Comparison of ENCODE assay signal across 14 mouse cellular contexts in the genomic region with DNA sequence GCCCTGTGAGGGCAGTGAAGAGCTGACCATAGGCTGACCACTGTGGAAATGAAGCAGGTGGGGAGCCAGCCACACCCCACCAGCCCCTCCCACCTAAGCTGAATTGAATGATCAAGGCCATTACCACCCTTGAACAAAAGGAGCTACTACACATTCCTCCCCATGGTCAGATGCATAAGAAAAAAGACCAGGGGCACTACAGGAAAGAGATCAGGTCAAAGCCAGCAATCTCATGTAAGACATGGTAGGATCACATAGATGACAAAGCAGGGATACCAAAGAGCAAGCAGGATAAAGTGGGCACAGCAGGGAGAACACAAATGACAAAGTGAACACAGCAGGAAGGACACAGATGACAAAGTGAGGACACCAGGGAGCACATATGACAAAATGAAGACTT. TPM values are rescaled to one million over a fixed set of nuclear protein-coding genes. Genes with fewer than 3 reads are reported as not detected.
DNase-seq lines count a peak whose midpoint lies in the region; ATAC-seq lines count a peak whose summit lies in the region.
"Had no signal": no experiment of that assay in that cellular context is flagged by ENCODE, and none has a peak within 500 bp of the region (broad histone marks: within the 10 kb centered on the region; RNA-seq: fewer than 3 reads in every experiment).

No protein-coding gene starts in this region.

- ATAC-seq in hindbrain, embryonic 12.5 days (ENCODE audit: low FRiP score), result no peak
- no peak for ATAC-seq in embryonic facial prominence, embryonic 13.5 days (ENCODE audit: insufficient number of reproducible peaks, insufficient read depth, low FRiP score, low TSS enrichment, low read depth)
- no peak for ATAC-seq in forebrain, embryonic 13.5 days
- ATAC-seq in stomach, embryonic 14.5 days (ENCODE audit: insufficient number of reproducible peaks, insufficient read depth, low FRiP score, low read depth), result 0 out of 2 replicates have a peak, but pooled peaks have one; percentile 15

- no peak for DNase-seq in hindbrain, embryonic 10.5 days (ENCODE audit: low spot score)
- DNase-seq in kidney, adult 9 months, result no peak
- no peak for DNase-seq in gastrocnemius, postnatal 4 days (ENCODE audit: low spot score in 2 of 2)
- DNase-seq: adrenal gland, postnatal 10 days; kidney, postnatal 10 days; retina, postnatal 1 day had no signal

- H3K4me2 ChIP-seq in hindbrain, embryonic 12.5 days (replicated peaks), result no peak overlapping the region
- no peak overlapping the region for H3K4me2 ChIP-seq in embryonic facial prominence, embryonic 13.5 days
- 0 out of 2 replicates have a peak overlapping the region, but pooled peaks have one; percentile 17 for H3K4me2 ChIP-seq in forebrain, embryonic 13.5 days
- no peak overlapping the region for H3K4me2 ChIP-seq in stomach, embryonic 14.5 days (replicated peaks; ENCODE audit: low read depth, low read length)
- H3K4me2 ChIP-seq: limb, embryonic 13.5 days; neural tube, embryonic 13.5 days had no signal

- peaks cover 43% of the 10 kb centered on the region for H3K4me1 ChIP-seq in hindbrain, embryonic 10.5 days (replicated peaks)
- peaks cover 18% of the 10 kb centered on the region for H3K4me1 ChIP-seq in hindbrain, embryonic 12.5 days
- H3K4me1 ChIP-seq in embryonic facial prominence, embryonic 13.5 days, result peaks cover 83% of the 10 kb centered on the region
- peaks cover 71% of the 10 kb centered on the region for H3K4me1 ChIP-seq in forebrain, embryonic 13.5 days
- H3K4me1 ChIP-seq in stomach, embryonic 14.5 days (ENCODE audit: control insufficient read depth, insufficient read depth, low read length), result peaks cover 23% of the 10 kb centered on the region; the same call in 1 of the 2 replicates

- no peak overlapping the region for H3K4me3 ChIP-seq in hindbrain, embryonic 10.5 days
- no peak overlapping the region for H3K4me3 ChIP-seq in hindbrain, embryonic 12.5 days
- H3K4me3 ChIP-seq in embryonic facial prominence, embryonic 13.5 days, result no peak overlapping the region
- no peak overlapping the region for H3K4me3 ChIP-seq in forebrain, embryonic 13.5 days
- H3K4me3 ChIP-seq in stomach, embryonic 14.5 days (ENCODE audit: low read depth, low read length), result no peak overlapping the region
- H3K4me3 ChIP-seq: limb, embryonic 13.5 days; neural tube, embryonic 13.5 days had no signal

- peaks cover 27% of the 10 kb centered on the region for H3K36me3 ChIP-seq in hindbrain, embryonic 10.5 days
- H3K36me3 ChIP-seq in hindbrain, embryonic 12.5 days, result no peaks in the 10 kb centered on the region
- H3K36me3 ChIP-seq in embryonic facial prominence, embryonic 13.5 days, result peaks cover 39% of the 10 kb centered on the region
- peaks cover 23% of the 10 kb centered on the region for H3K36me3 ChIP-seq in forebrain, embryonic 13.5 days (ENCODE audit: poor library complexity, severe bottlenecking)
- peaks cover 5% of the 10 kb centered on the region for H3K36me3 ChIP-seq in stomach, embryonic 14.5 days (ENCODE audit: control insufficient read depth, insufficient read depth, low read length)

- H3K27me3 ChIP-seq in hindbrain, embryonic 10.5 days (ENCODE audit: insufficient read depth, poor library complexity, severe bottlenecking), result no peaks in the 10 kb centered on the region
- H3K27me3 ChIP-seq in hindbrain, embryonic 12.5 days, result no peaks in the 10 kb centered on the region
- no peaks in the 10 kb centered on the region for H3K27me3 ChIP-seq in embryonic facial prominence, embryonic 13.5 days
- H3K27me3 ChIP-seq in forebrain, embryonic 13.5 days, result no peaks in the 10 kb centered on the region
- H3K27me3 ChIP-seq in stomach, embryonic 14.5 days (ENCODE audit: control insufficient read depth, insufficient read depth, low read length), result no peaks in the 10 kb centered on the region
- H3K27me3 ChIP-seq: CH12.LX; limb, embryonic 13.5 days; neural tube, embryonic 13.5 days had no signal

- H3K9ac ChIP-seq in hindbrain, embryonic 12.5 days, result no peak overlapping the region
- no peak overlapping the region for H3K9ac ChIP-seq in embryonic facial prominence, embryonic 13.5 days
- no peak overlapping the region for H3K9ac ChIP-seq in forebrain, embryonic 13.5 days
- no peak overlapping the region for H3K9ac ChIP-seq in stomach, embryonic 14.5 days (replicated peaks; ENCODE audit: low read depth, low read length)
- H3K9ac ChIP-seq: limb, embryonic 13.5 days; neural tube, embryonic 13.5 days had no signal

- 0 out of 2 replicates have a peak overlapping the region, but pooled peaks have one; percentile 62 for H3K27ac ChIP-seq in hindbrain, embryonic 10.5 days
- no peak overlapping the region for H3K27ac ChIP-seq in hindbrain, embryonic 12.5 days
- H3K27ac ChIP-seq in embryonic facial prominence, embryonic 13.5 days, result peak overlapping the region; percentile 76; the same call in 1 of the 2 replicates
- peak overlapping the region; percentile 85 for H3K27ac ChIP-seq in forebrain, embryonic 13.5 days
- no peak overlapping the region for H3K27ac ChIP-seq in stomach, embryonic 14.5 days (ENCODE audit: low read length)
- H3K27ac ChIP-seq: limb, embryonic 13.5 days; neural tube, embryonic 13.5 days had no signal

- H3K9me3 ChIP-seq in hindbrain, embryonic 10.5 days, result no peaks in the 10 kb centered on the region
- H3K9me3 ChIP-seq in hindbrain, embryonic 12.5 days (replicated peaks), result no peaks in the 10 kb centered on the region
- no peaks in the 10 kb centered on the region for H3K9me3 ChIP-seq in embryonic facial prominence, embryonic 13.5 days
- no peaks in the 10 kb centered on the region for H3K9me3 ChIP-seq in forebrain, embryonic 13.5 days (replicated peaks)
- H3K9me3 ChIP-seq in stomach, embryonic 14.5 days (ENCODE audit: control insufficient read depth, low read depth, low read length), result no peaks in the 10 kb centered on the region
- H3K9me3 ChIP-seq: limb, embryonic 13.5 days; neural tube, embryonic 13.5 days had no signal

RNA-seq across cellular contexts. Expression of gene Ptgfrn, which starts 38.5 kb away (rescaled TPM):
- polyA plus RNA-seq in hindbrain, embryonic 10.5 days (2016; fragmentation: Nextera tagmentation; extraction: Ambion mirVana), result 2.0 and 2.1 TPM in 2 replicates
- polyA plus RNA-seq in hindbrain, embryonic 12.5 days (2016; fragmentation: Nextera tagmentation; extraction: Ambion mirVana), result 3.2 and 3.6 TPM in 2 replicates
- 8.7 and 9.4 TPM in 2 replicates for polyA plus RNA-seq in embryonic facial prominence, embryonic 13.5 days (2015; fragmentation: Nextera tagmentation; extraction: Ambion mirVana)
- polyA plus RNA-seq in forebrain, embryonic 13.5 days (2015; fragmentation: Nextera tagmentation; extraction: Ambion mirVana), result 4.0 and 4.5 TPM in 2 replicates
- 9.1 and 10.5 TPM in 2 replicates for polyA plus RNA-seq in stomach, embryonic 14.5 days (2014; fragmentation: Nextera tagmentation; extraction: Ambion mirVana)
- 10 to 100 TPM; 87.5 to 90.5 TPM for total RNA-seq in gastrocnemius, postnatal 4 days (2021)
- total RNA-seq: CH12.LX; megakaryocyte-erythroid progenitor cell, adult 5-6 weeks had no signal

RNA-seq across cellular contexts. Expression of gene Cd101, which starts 42.2 kb away (rescaled TPM):
- polyA plus RNA-seq in hindbrain, embryonic 10.5 days (2016; fragmentation: Nextera tagmentation; extraction: Ambion mirVana), result 0.05 TPM in 1 of 2 replicates, not detected in the other
- polyA plus RNA-seq in hindbrain, embryonic 12.5 days (2016; fragmentation: Nextera tagmentation; extraction: Ambion mirVana), result not detected in 2 replicates
- polyA plus RNA-seq in embryonic facial prominence, embryonic 13.5 days (2015; fragmentation: Nextera tagmentation; extraction: Ambion mirVana), result 0.10 TPM in 1 of 2 replicates, not detected in the other
- 0.05 and 0.08 TPM in 2 replicates for polyA plus RNA-seq in forebrain, embryonic 13.5 days (2015; fragmentation: Nextera tagmentation; extraction: Ambion mirVana)
- polyA plus RNA-seq in stomach, embryonic 14.5 days (2014; fragmentation: Nextera tagmentation; extraction: Ambion mirVana), result 0.20 TPM in 1 of 2 replicates, not detected in the other
- under 1 TPM; 0.57 to 0.91 TPM for total RNA-seq in gastrocnemius, postnatal 4 days (2021)
- total RNA-seq: CH12.LX; megakaryocyte-erythroid progenitor cell, adult 5-6 weeks had no signal

Comparison
In these comparisons a context has a peak if more than half of its experiments do, and no peak if none do; other contexts are left out.
1. H3K27ac ChIP-seq: peak in hindbrain, embryonic 10.5 days (single experiment), embryonic facial prominence, embryonic 13.5 days (single experiment) and forebrain, embryonic 13.5 days (single experiment); none in hindbrain, embryonic 12.5 days (single experiment) and stomach, embryonic 14.5 days (single experiment).